1 mouse cellular context compared by ENCODE assay signal in the genomic region with DNA sequence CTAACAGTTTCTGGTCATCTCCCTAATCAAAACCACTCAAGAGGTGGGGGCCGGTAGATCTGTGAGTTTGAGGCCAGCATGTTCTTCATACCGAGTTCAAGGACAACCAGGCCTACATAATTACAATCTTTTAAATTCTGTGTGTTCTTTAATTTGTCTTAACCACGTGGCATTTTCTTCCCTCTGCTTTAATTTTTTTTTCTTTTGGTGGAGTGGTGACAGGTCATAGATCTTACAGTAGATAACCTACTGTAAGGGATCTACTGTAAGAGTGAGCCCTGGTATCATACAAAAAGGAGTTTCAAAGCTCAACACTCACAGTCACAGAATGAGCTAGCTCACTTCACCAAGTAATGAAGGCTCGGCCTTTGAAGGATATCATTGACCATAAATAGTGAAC.
TF ChIP-seq lines count a peak whose summit lies in the region.

No protein-coding gene starts in this region.

TF ChIP-seq in CH12.LX, 34 proteins besides CTCF, POLR2A, EP300 and RAD21 (continued from another document):
- TF ChIP-seq TBP (conservative IDR thresholded peaks at IDR 0.05; ENCODE audit: low read depth, low read length): no peak
- no peak for TF ChIP-seq E2F4 (IDR thresholded peaks at IDR 0.05; ENCODE audit: insufficient replicate concordance, low read depth, low read length)
- no peak for TF ChIP-seq CHD2 (IDR thresholded peaks at IDR 0.05; ENCODE audit: low read length)
- TF ChIP-seq RCOR1 (conservative IDR thresholded peaks at IDR 0.05; ENCODE audit: low read depth, low read length): no peak
- no peak for TF ChIP-seq ZKSCAN1 (IDR thresholded peaks at IDR 0.05; ENCODE audit: borderline replicate concordance, low read depth, low read length)
- TF ChIP-seq MAZ (IDR thresholded peaks at IDR 0.05; ENCODE audit: low read depth, low read length): no peak
- TF ChIP-seq MAFK (IDR thresholded peaks at IDR 0.05; ENCODE audit: insufficient replicate concordance, low read length): no peak
- no peak for TF ChIP-seq USF2 (conservative IDR thresholded peaks at IDR 0.05; ENCODE audit: low read depth, low read length)
